Mouse (Mus musculus): ENCODE data around the gene Mylpf.

GRCm38 (mm10) chr7:127255965-127256364 is 47.3 kb downstream of the Mylpf start:
- no peak for TF ChIP-seq CTCF (conservative IDR thresholded peaks at IDR 0.05; ENCODE audit: insufficient read depth, insufficient read length, low read depth, low read length)
- TF ChIP-seq POLR2A (IDR thresholded peaks at IDR 0.05; ENCODE audit: low read depth, low read length), result no peak
